Mouse (Mus musculus) macrophage (primary cell): ENCODE results near the gene Syt1. TPM values are rescaled to one million over a fixed set of nuclear protein-coding genes. Genes with fewer than 3 reads are reported as not detected.

ENCODE experiments used
- H3K27ac ChIP-seq: fragments of 350-480 bp; formaldehyde crosslinking; 2 replicates; pipeline ENCODE4 v1.9.0; 2021
- H3K36me3 ChIP-seq: fragments of 350-480 bp; formaldehyde crosslinking; 2 replicates; pipeline ENCODE4 v1.9.0; 2021; ENCODE audit errors: inconsistent target
- H3K4me3 ChIP-seq: fragments of 350-480 bp; formaldehyde crosslinking; 2 replicates; pipeline ENCODE4 v1.9.0; 2021; ENCODE audit errors: inconsistent target
- H3K79me2 ChIP-seq: fragments of 350-480 bp; formaldehyde crosslinking; 2 replicates; pipeline ENCODE4 v1.9.0; 2021; ENCODE audit errors: inconsistent target
- WGBS: methylation state at CpG from one replicate; pipeline ENCODE4 v1.1.7; 2026; ENCODE audit warnings: inconsistent platforms; ENCODE audit not compliant: missing documents; 5-methylcytosine and 5-hydroxymethylcytosine counted together
- polyA plus RNA-seq: library from polyadenylated mRNA; stranded (reverse); fragments of 250-400 nt; gene quantifications from 3 replicates; pipeline ENCODE4 v1.2.4, GENCODE M21; 2018; ENCODE audit warnings: inconsistent platforms
- total RNA-seq, 78 experiments: library from RNA; depleted of rRNA; stranded (reverse); fragments of 250-400 nt; gene quantifications; 1 replicate in 9 of 78; 2 replicates in 24 of 78; 3 replicates in 43 of 78; 4 replicates in 2 of 78; pipeline ENCODE4 v1.2.4; 2018; ENCODE audit warnings: inconsistent platforms in 56 of 78

Syt1 gene
- under 1 TPM in 1 of 26 experiments, not detected in 25; 0.16 TPM for total RNA-seq (2018; cell fraction: chromatin; rRNA removed)
- total RNA-seq (2018; cell fraction: cytosol; rRNA removed): not detected
- total RNA-seq (2018; cell fraction: nucleus; rRNA removed): not detected
- polyA plus RNA-seq: not detected in 3 replicates

DNA sequence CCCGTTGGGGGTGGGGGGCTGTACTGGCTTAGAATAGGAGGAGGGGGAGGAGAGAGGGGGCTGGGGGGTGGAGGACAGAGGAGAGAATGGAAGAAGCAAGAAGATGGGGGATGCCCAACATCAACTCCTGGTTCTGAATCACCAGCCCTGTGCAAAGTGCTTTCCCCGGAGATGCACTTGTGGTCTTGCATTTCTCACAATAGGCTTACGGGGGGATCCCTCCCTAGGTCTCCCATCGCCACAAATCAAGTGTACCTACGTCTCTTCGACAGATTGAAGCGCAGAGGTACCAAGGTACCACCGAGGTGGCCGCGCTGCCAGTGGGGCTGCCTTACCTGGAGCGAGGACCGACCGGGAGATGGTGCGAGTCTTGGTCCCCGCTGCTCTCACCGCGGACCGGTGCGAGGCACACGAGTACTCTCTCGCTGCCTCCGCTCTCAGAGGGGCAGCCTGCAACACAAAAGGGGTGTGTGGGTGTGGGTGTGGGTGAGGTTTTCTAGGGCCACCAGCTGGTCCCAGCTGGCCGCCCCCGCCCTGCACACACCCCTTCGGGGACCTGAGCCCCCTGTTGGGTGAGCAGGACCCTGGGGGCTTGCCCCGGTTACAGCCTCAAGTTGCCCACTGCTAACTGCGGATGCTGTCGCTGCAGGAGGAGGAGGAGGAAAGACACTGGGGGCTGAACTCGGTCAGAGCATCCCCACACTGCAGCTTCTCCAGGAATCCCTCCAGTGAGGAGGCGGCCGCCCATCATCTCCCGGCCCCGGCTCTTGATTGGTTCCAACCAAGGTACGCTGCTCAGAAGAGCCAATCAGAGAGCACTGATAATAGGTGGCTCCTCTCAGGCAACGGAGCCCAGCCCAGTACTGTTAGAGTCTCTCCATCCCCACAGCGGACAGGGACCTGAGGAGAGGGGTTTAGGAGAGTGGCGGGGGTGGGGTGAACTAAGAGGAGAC lies at the start of gene Syt1:
Syt1 (minus strand) TSS at position 742 of the 953 bp plus-strand sequence.
- whole genome bisulfite sequencing: 5% methylated on average over 33 of the region's 37 CpGs
- H3K27ac ChIP-seq: no peak within 1 kb of the TSS
- no peaks in the 10 kb centered on the region for H3K79me2 ChIP-seq
- no peaks in the 10 kb centered on the region for H3K36me3 ChIP-seq
- H3K4me3 ChIP-seq: no peak within 1 kb of the TSS

DNA sequence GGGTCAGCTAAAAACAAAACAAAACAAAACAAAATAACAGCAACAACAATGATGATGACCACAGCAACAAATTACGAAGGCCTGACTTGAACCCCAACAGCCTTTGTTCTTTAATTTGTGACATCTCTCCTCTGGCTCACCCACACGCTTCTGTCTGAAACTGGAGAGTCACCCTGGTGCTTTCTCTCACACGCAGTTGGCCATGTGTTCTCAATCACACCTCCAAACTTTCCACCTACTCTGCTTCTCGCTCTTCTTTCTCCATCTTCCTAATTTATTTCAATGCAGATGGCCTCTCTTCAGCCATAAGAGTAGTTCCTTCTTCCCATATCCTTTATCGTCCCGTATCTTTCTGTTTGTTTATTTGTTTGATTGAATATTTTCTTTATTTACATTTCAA lies 45.7 kb upstream of the Syt1 start:
- H3K36me3 ChIP-seq: no peaks in the 10 kb centered on the region
- no peaks in the 10 kb centered on the region for H3K79me2 ChIP-seq
- 86% methylated on average over 6 of the region's 6 CpGs for WGBS
- no peak overlapping the region for H3K4me3 ChIP-seq
- H3K27ac ChIP-seq: no peak overlapping the region

DNA sequence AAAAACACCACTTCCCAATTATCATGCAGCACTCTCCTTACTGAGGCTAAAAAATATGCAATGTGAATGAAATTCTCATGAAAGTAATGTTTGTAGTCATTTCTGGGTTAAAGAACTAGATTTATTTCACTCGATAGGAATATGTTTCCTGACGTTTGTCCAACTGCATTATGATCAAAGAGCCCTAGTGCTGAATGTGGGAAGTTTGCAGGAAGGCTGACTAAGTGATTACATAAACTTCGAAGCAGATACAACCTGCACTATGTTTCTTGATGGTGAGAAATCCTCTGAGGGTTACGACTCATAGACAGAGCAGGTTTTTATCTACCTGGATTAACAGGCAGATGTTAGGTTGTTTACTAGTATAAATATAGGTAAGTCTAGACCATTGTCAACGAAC lies 36.8 kb upstream of the Syt1 start:
- WGBS: 68% methylated on average over 5 of the region's 5 CpGs
- Histone ChIP-seq H3K4me3 (no peak overlapping the region), H3K79me2 (no peaks in the 10 kb centered on the region), H3K27ac (no peak overlapping the region), H3K36me3 (no peaks in the 10 kb centered on the region)

DNA sequence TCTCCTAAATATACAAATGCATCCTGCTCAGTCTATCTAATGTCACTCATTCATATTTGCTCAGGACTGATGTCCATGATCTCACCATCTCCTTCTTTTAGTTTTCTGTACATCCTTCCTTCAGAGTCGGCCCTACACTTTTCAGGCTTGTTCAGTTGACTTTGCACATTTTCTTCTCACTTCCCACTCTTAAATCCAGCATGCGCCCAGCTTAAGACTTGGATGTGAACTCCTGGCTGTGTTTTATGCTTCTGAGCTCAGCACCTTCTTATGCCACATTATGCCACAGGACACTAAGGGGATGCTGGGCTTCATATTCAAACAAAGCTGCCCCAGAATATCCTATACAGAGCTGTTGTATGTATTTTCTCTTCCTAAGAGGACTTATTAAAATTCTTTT lies 36.2 kb upstream of the Syt1 start:
- H3K79me2 ChIP-seq: no peaks in the 10 kb centered on the region
- 82% methylated on average over 2 of the region's 2 CpGs for WGBS
- no peaks in the 10 kb centered on the region for H3K36me3 ChIP-seq
- no peak overlapping the region for H3K4me3 ChIP-seq
- H3K27ac ChIP-seq: no peak overlapping the region

- Histone ChIP-seq H3K79me2 (no peaks in the 10 kb centered on the region), H3K27ac (no peak overlapping the region), H3K36me3 (no peaks in the 10 kb centered on the region), H3K4me3 (no peak overlapping the region)
- WGBS: 2% methylated on average over 29 of the region's 29 CpGs
These were observed 714 bp upstream of the Syt1 start for GRCm38 (mm10) chr10:109011226-109012165.

- H3K4me3 ChIP-seq: no peak overlapping the region
- no peaks in the 10 kb centered on the region for H3K36me3 ChIP-seq
- WGBS: 0% methylated on average over 1 of the region's 1 CpGs
- H3K79me2 ChIP-seq: no peaks in the 10 kb centered on the region
- H3K27ac ChIP-seq: no peak overlapping the region
These were observed 951 bp downstream of the Syt1 start for GRCm38 (mm10) chr10:109009831-109010230.

GRCm38 (mm10) chr10:109008456-109008855 lies 2.3 kb downstream of the Syt1 start:
- WGBS: 92% methylated on average over 13 of the region's 13 CpGs
- no peaks in the 10 kb centered on the region for H3K36me3 ChIP-seq
- H3K4me3 ChIP-seq: no peak overlapping the region
- no peaks in the 10 kb centered on the region for H3K79me2 ChIP-seq
- no peak overlapping the region for H3K27ac ChIP-seq

- 88% methylated on average over 3 of the region's 4 CpGs for WGBS
These were observed 7.3 kb downstream of the Syt1 start for GRCm38 (mm10) chr10:109003482-109003881.

DNA sequence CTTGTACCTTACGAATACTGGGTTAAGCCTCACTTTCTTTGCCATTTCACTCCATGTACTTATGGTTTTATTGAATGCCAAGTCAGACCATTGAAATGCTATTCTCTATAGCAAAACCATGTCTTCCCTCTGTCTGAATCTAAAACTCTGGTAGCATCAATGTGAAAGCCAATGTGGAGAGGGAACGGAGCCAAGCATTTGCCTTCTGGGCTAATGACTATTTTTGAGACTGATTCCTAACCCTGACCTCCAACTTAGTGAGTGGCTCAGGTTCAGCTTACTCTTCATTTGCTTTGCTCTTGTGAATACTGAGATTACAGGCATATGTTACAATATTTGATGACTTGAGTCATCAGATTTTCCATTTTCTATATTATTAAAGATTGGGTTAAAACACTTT lies 23.5 kb downstream of the Syt1 start:
- no peak overlapping the region for H3K27ac ChIP-seq
- H3K36me3 ChIP-seq: no peaks in the 10 kb centered on the region
- no peak overlapping the region for H3K4me3 ChIP-seq
- no peaks in the 10 kb centered on the region for H3K79me2 ChIP-seq
- WGBS: 100% methylated on average over 2 of the region's 2 CpGs

More at GRCm38 (mm10) chr10:109003482-109003881, 7.3 kb downstream of the Syt1 start:
- no peaks in the 10 kb centered on the region for H3K79me2 ChIP-seq
- H3K36me3 ChIP-seq: no peaks in the 10 kb centered on the region
- no peak overlapping the region for H3K4me3 ChIP-seq
- no peak overlapping the region for H3K27ac ChIP-seq

DNA sequence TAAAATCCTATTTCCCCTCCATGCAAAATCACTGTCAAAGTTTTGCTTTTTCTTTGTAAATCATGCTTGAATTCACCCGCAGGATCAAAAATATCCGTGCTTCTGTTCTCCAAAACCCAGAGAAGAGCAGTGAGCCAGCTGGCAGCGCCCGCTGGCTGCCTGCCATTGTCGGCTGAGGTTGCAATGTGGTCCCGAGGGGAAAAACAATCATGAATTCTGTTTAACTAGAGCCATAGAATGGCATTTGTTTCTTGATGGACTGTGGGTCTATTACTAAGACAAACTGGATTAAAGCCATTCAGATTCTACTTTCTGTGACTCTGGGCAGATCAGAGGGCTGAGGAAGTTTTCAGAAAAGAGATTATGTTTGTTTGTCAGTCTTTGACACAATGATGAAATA lies 31.1 kb downstream of the Syt1 start:
- H3K4me3 ChIP-seq: no peak overlapping the region
- H3K79me2 ChIP-seq: no peaks in the 10 kb centered on the region
- H3K36me3 ChIP-seq: no peaks in the 10 kb centered on the region
- no peak overlapping the region for H3K27ac ChIP-seq
- WGBS: 74% methylated on average over 6 of the region's 6 CpGs

DNA sequence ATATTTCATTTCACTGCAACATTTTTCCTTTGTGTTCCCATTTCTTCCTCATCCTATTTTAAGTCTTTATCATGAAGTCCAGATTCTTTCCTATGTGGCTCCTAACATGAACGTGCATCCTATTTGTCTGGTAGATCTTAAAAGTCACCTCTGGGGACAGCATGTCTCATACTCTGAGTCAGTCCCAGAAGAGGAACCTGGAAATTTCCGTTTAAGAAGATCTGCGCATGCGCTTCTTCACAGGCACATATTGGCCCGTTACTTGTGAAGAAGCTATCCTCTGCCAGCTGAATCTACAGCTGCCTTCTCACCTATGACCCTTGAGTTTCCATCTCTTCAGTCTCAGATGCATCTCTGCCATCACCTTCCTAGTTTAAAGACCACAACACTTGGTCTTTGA lies 55.8 kb downstream of the Syt1 start:
- no peaks in the 10 kb centered on the region for H3K79me2 ChIP-seq
- 94% methylated on average over 5 of the region's 5 CpGs for WGBS
- no peaks in the 10 kb centered on the region for H3K36me3 ChIP-seq
- H3K4me3 ChIP-seq: no peak overlapping the region
- H3K27ac ChIP-seq: no peak overlapping the region

DNA sequence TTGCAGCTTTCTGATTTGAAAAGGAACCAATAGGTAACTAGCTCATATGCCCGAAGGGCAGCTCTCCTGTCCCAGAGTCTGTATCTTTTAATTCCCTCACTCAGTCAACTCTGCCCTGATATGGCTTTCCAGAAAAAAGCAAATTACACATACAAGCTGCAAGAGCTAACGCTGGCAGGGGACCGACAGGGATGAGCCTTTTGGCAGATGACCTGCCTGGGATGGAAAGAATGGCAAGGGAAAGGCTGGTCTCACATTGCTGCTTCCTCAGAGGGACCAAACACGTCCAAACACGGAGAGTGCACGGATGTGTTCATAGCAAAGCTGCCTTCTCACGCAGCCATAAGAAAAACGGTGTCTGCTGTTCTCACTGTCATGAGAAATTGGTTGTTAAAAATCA lies 58.6 kb downstream of the Syt1 start:
- Histone ChIP-seq H3K27ac (no peak overlapping the region), H3K4me3 (no peak overlapping the region), H3K79me2 (no peaks in the 10 kb centered on the region), H3K36me3 (no peaks in the 10 kb centered on the region)
- 96% methylated on average over 7 of the region's 8 CpGs for WGBS

DNA sequence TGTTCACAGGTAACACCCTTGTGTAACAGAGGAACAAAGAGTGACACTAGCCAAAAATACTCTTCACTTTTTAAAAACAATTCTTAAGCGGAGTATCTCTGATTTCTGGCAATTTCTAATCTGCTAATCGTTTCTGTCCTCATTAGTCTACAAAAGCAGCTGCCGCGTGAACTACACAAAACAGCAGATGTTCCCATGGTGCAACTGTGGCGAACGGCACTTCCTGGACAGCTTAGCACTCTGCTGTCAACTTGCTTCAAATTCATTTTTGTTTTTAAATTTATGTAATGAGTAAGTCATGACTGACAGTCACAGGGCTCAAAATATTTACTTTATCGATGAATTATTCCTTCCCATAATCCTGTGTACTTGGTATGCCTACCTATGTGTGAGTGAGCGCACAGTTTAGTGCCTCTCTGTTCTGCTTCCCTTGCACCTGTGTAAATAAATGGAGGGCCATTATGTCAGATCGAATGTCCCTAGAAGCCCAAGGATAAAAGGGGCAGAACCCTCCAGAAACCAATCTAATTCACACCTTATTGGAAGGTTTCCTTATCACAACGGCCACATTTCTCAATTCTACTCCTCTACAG lies 73.8 kb downstream of the Syt1 start:
- no peaks in the 10 kb centered on the region for H3K79me2 ChIP-seq
- no peaks in the 10 kb centered on the region for H3K36me3 ChIP-seq
- H3K27ac ChIP-seq: no peak overlapping the region
- WGBS: 90% methylated on average over 10 of the region's 10 CpGs
- no peak overlapping the region for H3K4me3 ChIP-seq

DNA sequence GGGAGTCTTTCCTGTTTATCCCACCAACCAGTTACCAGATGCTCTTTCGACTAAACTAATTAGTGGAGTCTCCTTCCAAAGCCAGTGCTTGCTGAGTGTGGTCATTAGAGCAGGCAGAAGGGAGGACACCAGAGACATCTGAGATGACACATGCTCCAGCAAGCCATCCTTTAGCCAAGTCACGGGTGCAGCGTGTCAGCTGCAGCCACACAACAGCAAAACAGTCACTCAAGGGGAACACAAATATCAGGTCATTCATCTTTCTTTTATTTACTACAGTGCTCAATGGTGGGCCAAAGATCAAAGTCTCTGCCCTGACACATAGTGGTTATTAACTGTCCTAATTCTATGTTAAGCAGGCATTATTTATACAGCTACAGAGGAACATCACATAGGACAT lies 80.5 kb downstream of the Syt1 start:
- H3K79me2 ChIP-seq: no peaks in the 10 kb centered on the region
- 84% methylated on average over 3 of the region's 3 CpGs for WGBS
- H3K36me3 ChIP-seq: no peaks in the 10 kb centered on the region

More for the DNA sequence above, 80.5 kb downstream of the Syt1 start:
- Histone ChIP-seq H3K4me3 (no peak overlapping the region), H3K27ac (no peak overlapping the region)
